Mouse (Mus musculus): ENCODE results near the gene Prdx1.

Gene Prdx1

GRCm38 (mm10) chr4:116732355-116732754, 47.0 kb downstream of the Prdx1 start:
- DNase-seq, result no peak

GRCm38 (mm10) chr4:116734996-116735395, 49.7 kb downstream of the Prdx1 start:
- DNase-seq, result no peak

GRCm38 (mm10) chr4:116738972-116739751, 53.8 kb downstream of the Prdx1 start:
- no peak for DNase-seq

- DNase-seq, result no peak
Observed at GRCm38 (mm10) chr4:116749750-116750149, 64.4 kb downstream of the Prdx1 start.
